Mouse (Mus musculus) MEL (cell line): ENCODE results near the gene Psap. TPM values are rescaled to one million over a fixed set of nuclear protein-coding genes. Genes with fewer than 3 reads are reported as not detected.
A peak's percentile ranks its signal among the peaks of the same experiment; 100 is the strongest.

ENCODE experiments used
- DNase-seq: peaks from one replicate; pipeline ENCODE4 v3.0.0; 2011; ENCODE audit warnings: low read depth, low spot score
- H3K27ac ChIP-seq: 2 replicates; pipeline ENCODE4 v1.5.1; 2012; ENCODE audit warnings: low read depth, mild to moderate bottlenecking, control low read depth, low read length, moderate library complexity; ENCODE audit not compliant: control insufficient read depth
- H3K27me3 ChIP-seq, 2 experiments: fragments of 150-350 bp in 1 of 2; sonication (generic) in 1 of 2; 2 replicates each; pipeline ENCODE4 v1.6.1; 2012; ENCODE audit warnings: low read length in 2 of 2, mild to moderate bottlenecking in 2 of 2, improper control_type of control experiment in 1 of 2, moderate library complexity in 1 of 2; ENCODE audit not compliant: insufficient read depth in 2 of 2, control insufficient read depth in 1 of 2
- H3K36me3 ChIP-seq, 2 experiments: 2 replicates each; pipeline ENCODE4 v1.6.1; 2012 to 2014; ENCODE audit warnings: low read length in 2 of 2, improper control_type of control experiment in 1 of 2, inconsistent platforms in 1 of 2, mild to moderate bottlenecking in 1 of 2; ENCODE audit not compliant: insufficient read depth in 2 of 2, control insufficient read depth in 1 of 2
- H3K4me1 ChIP-seq, 2 experiments: fragments of 150-350 bp in 1 of 2; sonication (generic) in 1 of 2; 2 replicates each; pipeline ENCODE4 v1.6.1; 2012; ENCODE audit warnings: low read length in 2 of 2, improper control_type of control experiment in 1 of 2, mild to moderate bottlenecking in 1 of 2; ENCODE audit not compliant: insufficient read depth in 2 of 2, control insufficient read depth in 1 of 2
- H3K4me3 ChIP-seq, 2 experiments: fragments of 150-350 bp in 1 of 2; sonication (generic) in 1 of 2; 2 replicates each; pipeline ENCODE4 v1.5.1; 2012; ENCODE audit warnings: low read depth in 2 of 2, low read length in 2 of 2, mild to moderate bottlenecking in 2 of 2, moderate library complexity in 2 of 2, control low read depth in 1 of 2, improper control_type of control experiment in 1 of 2; ENCODE audit not compliant: control insufficient read depth in 1 of 2, insufficient read depth in 1 of 2
- H3K79me2 ChIP-seq: 2 replicates; pipeline ENCODE4 v1.6.1; 2012; ENCODE audit warnings: mild to moderate bottlenecking, low read length, moderate library complexity; ENCODE audit not compliant: control insufficient read depth, poor library complexity, insufficient read depth
- H3K9ac ChIP-seq: 2 replicates; pipeline ENCODE4 v1.6.1; 2012; ENCODE audit warnings: low read depth, mild to moderate bottlenecking, control low read depth, low read length, moderate library complexity; ENCODE audit not compliant: control insufficient read depth, poor library complexity, severe bottlenecking
- H3K9me3 ChIP-seq: fragments of 150-350 bp; sonication (generic); replicated peaks from 2 replicates; pipeline ENCODE4 v1.6.1; 2012; ENCODE audit warnings: mild to moderate bottlenecking, low read length, improper control_type of control experiment, moderate library complexity; ENCODE audit not compliant: insufficient read depth
- BHLHE40 ChIP-seq: IDR thresholded peaks from 2 replicates; pipeline ENCODE4 v1.6.1; 2012; ENCODE audit warnings: low read depth, mild to moderate bottlenecking, inconsistent platforms, low read length, improper control_type of control experiment, borderline replicate concordance
- CHD1 ChIP-seq: IDR thresholded peaks from 2 replicates; pipeline ENCODE4 v1.6.1; 2012; ENCODE audit warnings: low read depth, mild to moderate bottlenecking, inconsistent platforms, low read length, improper control_type of control experiment
- CTCF ChIP-seq, 3 experiments: IDR thresholded peaks in 2 of 3; conservative IDR thresholded peaks in 1 of 3; 2 replicates each; pipeline ENCODE4 v1.5.1; 2011 to 2012; ENCODE audit warnings: low read length in 3 of 3, low read depth in 2 of 3, mild to moderate bottlenecking in 2 of 3, improper control_type of control experiment in 1 of 3, inconsistent platforms in 1 of 3, mixed read lengths in 1 of 3, moderate library complexity in 1 of 3; ENCODE audit not compliant: control insufficient read depth in 1 of 3, insufficient read depth in 1 of 3, poor library complexity in 1 of 3, severe bottlenecking in 1 of 3
- EP300 ChIP-seq, 2 experiments: IDR thresholded peaks; 2 replicates each; pipeline ENCODE4 v1.6.1; 2011; ENCODE audit warnings: improper control_type of control experiment in 2 of 2, low read length in 2 of 2, low read depth in 1 of 2, mild to moderate bottlenecking in 1 of 2
- ETS1 ChIP-seq: IDR thresholded peaks from 2 replicates; pipeline ENCODE4 v1.6.1; 2012; ENCODE audit warnings: low read depth, mild to moderate bottlenecking, inconsistent platforms, low read length, improper control_type of control experiment, moderate library complexity
- GATA1 ChIP-seq: IDR thresholded peaks from 2 replicates; pipeline ENCODE4 v1.6.1; 2011; ENCODE audit warnings: low read depth, low read length, improper control_type of control experiment
- HCFC1 ChIP-seq: IDR thresholded peaks from 2 replicates; pipeline ENCODE4 v1.6.1; 2012; ENCODE audit warnings: low read depth, mild to moderate bottlenecking, inconsistent platforms, low read length, improper control_type of control experiment, moderate library complexity
- MAFK ChIP-seq: IDR thresholded peaks from 2 replicates; pipeline ENCODE4 v1.6.1; 2011; ENCODE audit warnings: low read depth, mild to moderate bottlenecking, low read length, improper control_type of control experiment, borderline replicate concordance
- MAX ChIP-seq: IDR thresholded peaks from 2 replicates; pipeline ENCODE4 v1.6.1; 2011; ENCODE audit warnings: low read length, improper control_type of control experiment
- MAZ ChIP-seq: IDR thresholded peaks from 2 replicates; pipeline ENCODE4 v1.6.1; 2012; ENCODE audit warnings: low read depth, mild to moderate bottlenecking, inconsistent platforms, low read length, improper control_type of control experiment
- MXI1 ChIP-seq: IDR thresholded peaks from 2 replicates; pipeline ENCODE4 v1.6.1; 2011; ENCODE audit warnings: mild to moderate bottlenecking, low read depth, low read length, improper control_type of control experiment
- MYB ChIP-seq: IDR thresholded peaks from 2 replicates; pipeline ENCODE4 v1.6.1; 2011; ENCODE audit warnings: mild to moderate bottlenecking, low read depth, low read length, improper control_type of control experiment
- MYC ChIP-seq: IDR thresholded peaks from 2 replicates; pipeline ENCODE4 v1.6.1; 2011; ENCODE audit warnings: low read depth, mild to moderate bottlenecking, low read length, improper control_type of control experiment, moderate library complexity
- NRF1 ChIP-seq: IDR thresholded peaks from 2 replicates; pipeline ENCODE4 v1.6.1; 2014; ENCODE audit warnings: low read depth, mild to moderate bottlenecking, inconsistent platforms, low read length, improper control_type of control experiment, moderate library complexity; ENCODE audit not compliant: poor library complexity, insufficient read depth, severe bottlenecking
- RAD21 ChIP-seq: IDR thresholded peaks from 2 replicates; pipeline ENCODE4 v1.6.1; 2011; ENCODE audit warnings: mild to moderate bottlenecking, low read depth, low read length, improper control_type of control experiment
- SIN3A ChIP-seq: IDR thresholded peaks from 2 replicates; pipeline ENCODE4 v1.6.1; 2012; ENCODE audit warnings: low read length, improper control_type of control experiment, inconsistent platforms
- SMC3 ChIP-seq: IDR thresholded peaks from 2 replicates; pipeline ENCODE4 v1.6.1; 2011; ENCODE audit warnings: low read depth, low read length, improper control_type of control experiment
- TAL1 ChIP-seq: IDR thresholded peaks from 2 replicates; pipeline ENCODE4 v1.6.1; 2012; ENCODE audit warnings: mild to moderate bottlenecking, inconsistent platforms, low read length, moderate library complexity, mixed read lengths
- TBP ChIP-seq: IDR thresholded peaks from 2 replicates; pipeline ENCODE4 v1.8.0; 2011; ENCODE audit warnings: low read depth, low read length, improper control_type of control experiment
- TCF12 ChIP-seq: IDR thresholded peaks from 2 replicates; pipeline ENCODE4 v1.6.1; 2014; ENCODE audit warnings: low read depth, mild to moderate bottlenecking, inconsistent platforms, low read length, improper control_type of control experiment, moderate library complexity
- UBTF ChIP-seq: IDR thresholded peaks from 2 replicates; pipeline ENCODE4 v1.6.1; 2012; ENCODE audit warnings: low read depth, mild to moderate bottlenecking, inconsistent platforms, low read length, improper control_type of control experiment, moderate library complexity, borderline replicate concordance; ENCODE audit not compliant: insufficient read depth
- USF1 ChIP-seq: IDR thresholded peaks from 2 replicates; pipeline ENCODE4 v1.6.1; 2014; ENCODE audit warnings: low read depth, mild to moderate bottlenecking, inconsistent platforms, low read length, improper control_type of control experiment, moderate library complexity
- USF2 ChIP-seq, 2 experiments: IDR thresholded peaks; 2 replicates each; pipeline ENCODE4 v1.6.1; 2011 to 2012; ENCODE audit warnings: improper control_type of control experiment in 2 of 2, low read length in 2 of 2, borderline replicate concordance in 1 of 2, inconsistent platforms in 1 of 2, low read depth in 1 of 2, mild to moderate bottlenecking in 1 of 2; ENCODE audit not compliant: insufficient read depth in 1 of 2
- ZC3H11A ChIP-seq: IDR thresholded peaks from 2 replicates; pipeline ENCODE4 v1.6.1; 2012; ENCODE audit warnings: low read depth, mild to moderate bottlenecking, inconsistent platforms, low read length, improper control_type of control experiment
- ZNF384 ChIP-seq: IDR thresholded peaks from 2 replicates; pipeline ENCODE4 v1.6.1; 2012; ENCODE audit warnings: low read depth, mild to moderate bottlenecking, inconsistent platforms, low read length, improper control_type of control experiment
- polyA plus RNA-seq, 2 experiments: library from polyadenylated mRNA; stranded (reverse) in 1 of 2; unstranded in 1 of 2; fragments of >175 nt in 1 of 2; fragments of >200 nt in 1 of 2; gene quantifications; 2 replicates each; pipeline versions ENCODE4 v1.2.1 to v1.2.4; 2012; ENCODE audit warnings: low replicate concordance in 2 of 2, low read depth in 1 of 2; ENCODE audit not compliant: insufficient read length in 2 of 2, insufficient read depth in 1 of 2, missing spikeins in 1 of 2
- total RNA-seq: library from RNA; depleted of rRNA; stranded (reverse); fragments of 300-350 nt; gene quantifications from 2 replicates; pipeline ENCODE4 v1.2.3, GENCODE M21; 2012

Psap gene
- total and polyA plus RNA-seq, 3 experiments, result 56.8 to 153 (median 106) TPM

- TF ChIP-seq MAZ (no peak), MAFK (no peak), RAD21 (peak; percentile 64), MYC (no peak), UBTF (no peak), HCFC1 (no peak), MAX (no peak), TBP (no peak), BHLHE40 (no peak), TCF12 (no peak), SIN3A (no peak), MYB (no peak), USF1 (no peak), MXI1 (no peak), CTCF (IDR thresholded peaks at IDR 0.05 in 2 of 3, conservative IDR thresholded peaks at IDR 0.05 in 1 of 3; ENCODE audit: control insufficient read depth in 1 of 3, insufficient read depth in 1 of 3, low read depth in 2 of 3, low read length in 3 of 3, poor library complexity in 1 of 3, severe bottlenecking in 1 of 3) (peak; percentile 68 to 81 (median 76)), SMC3 (peak; percentile 38), GATA1 (no peak)
- H3K36me3 ChIP-seq, result no peaks in the 10 kb centered on the region
- no peaks in the 10 kb centered on the region for H3K27me3 ChIP-seq
- no peaks in the 10 kb centered on the region for H3K4me1 ChIP-seq
- H3K27ac ChIP-seq, result no peak overlapping the region
- H3K9ac ChIP-seq, result no peak overlapping the region
- peak; percentile 51 for DNase-seq
- no peaks in the 10 kb centered on the region for H3K79me2 ChIP-seq
- H3K9me3 ChIP-seq, result no peaks in the 10 kb centered on the region
- no peak overlapping the region for H3K4me3 ChIP-seq
Measured at GRCm38 (mm10) chr10:60237475-60238154, 39.8 kb upstream of the Psap start.

- no peak overlapping the region for H3K4me3 ChIP-seq
- H3K9me3 ChIP-seq, result no peaks in the 10 kb centered on the region
- H3K4me1 ChIP-seq, result no peaks in the 10 kb centered on the region
- DNase-seq, result no peak
- no peaks in the 10 kb centered on the region for H3K79me2 ChIP-seq
- no peaks in the 10 kb centered on the region for H3K27me3 ChIP-seq
- no peak overlapping the region for H3K9ac ChIP-seq
- no peaks in the 10 kb centered on the region for H3K36me3 ChIP-seq
- H3K27ac ChIP-seq, result no peak overlapping the region
- TF ChIP-seq MAZ, result no peak
- no peak for TF ChIP-seq BHLHE40
- no peak for TF ChIP-seq EP300 (IDR thresholded peaks at IDR 0.05; ENCODE audit: low read depth in 1 of 2, low read length in 2 of 2)
- no peak for TF ChIP-seq ZNF384
- no peak for TF ChIP-seq ZC3H11A
- no peak for TF ChIP-seq GATA1
- no peak for TF ChIP-seq TAL1
- TF ChIP-seq NRF1, result no peak
- no peak for TF ChIP-seq ETS1
- no peak for TF ChIP-seq CHD1
- no peak for TF ChIP-seq HCFC1
- TF ChIP-seq USF2 (IDR thresholded peaks at IDR 0.05; ENCODE audit: borderline replicate concordance in 1 of 2, insufficient read depth in 1 of 2, low read depth in 1 of 2, low read length in 2 of 2), result no peak
Measured at GRCm38 (mm10) chr10:60240416-60240815, 37.0 kb upstream of the Psap start.
